Mouse (Mus musculus): ENCODE data around the gene 1700061G19Rik. TPM values are rescaled to one million over a fixed set of nuclear protein-coding genes. Genes with fewer than 3 reads are reported as not detected.
A peak's percentile ranks its signal among the peaks of the same experiment; 100 is the strongest.

1700061G19Rik gene
- total RNA-seq, 2 experiments from 2014 or later = 4.8 to 12.3 TPM

DNA sequence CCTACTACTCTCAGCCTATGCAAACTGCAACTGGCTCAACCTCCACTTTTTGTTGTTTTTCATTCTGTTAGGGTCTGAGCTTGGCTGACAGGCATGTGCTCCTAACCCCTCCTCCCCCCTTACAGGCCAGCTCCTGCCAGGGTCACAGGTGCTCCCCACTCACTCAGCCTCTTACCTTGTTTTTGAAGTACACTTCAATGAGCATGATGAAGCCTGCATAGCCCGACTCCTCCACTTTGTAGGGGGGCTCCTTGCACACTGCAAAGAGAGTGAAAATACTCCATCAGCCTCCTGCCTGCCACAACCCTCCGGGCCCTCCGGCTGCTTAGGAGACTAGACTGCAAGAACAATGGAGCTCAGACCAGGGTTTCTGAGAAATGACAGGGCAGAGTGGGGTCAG, 44.4 kb downstream of the 1700061G19Rik start:
- no peak for DNase-seq

DNA sequence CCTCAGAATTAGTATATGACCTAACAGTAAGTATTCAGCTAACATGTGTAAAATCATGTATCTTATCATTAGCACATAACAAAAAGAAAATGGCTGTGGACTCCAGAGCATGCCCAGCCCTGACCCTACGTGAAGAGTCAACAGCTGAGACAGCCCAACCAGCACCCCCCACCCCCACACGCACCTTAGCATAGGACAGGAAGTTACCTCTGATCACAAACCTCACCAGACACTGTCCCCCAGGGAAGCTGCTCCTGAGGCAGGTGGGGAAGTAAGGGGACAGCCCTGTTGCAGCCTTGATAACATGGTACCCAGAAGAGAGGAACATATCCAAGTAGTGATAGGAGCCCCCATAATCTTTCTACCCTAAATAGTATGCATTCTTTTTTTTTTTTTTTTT, 50.7 kb downstream of the 1700061G19Rik start:
- no peak for DNase-seq

DNA sequence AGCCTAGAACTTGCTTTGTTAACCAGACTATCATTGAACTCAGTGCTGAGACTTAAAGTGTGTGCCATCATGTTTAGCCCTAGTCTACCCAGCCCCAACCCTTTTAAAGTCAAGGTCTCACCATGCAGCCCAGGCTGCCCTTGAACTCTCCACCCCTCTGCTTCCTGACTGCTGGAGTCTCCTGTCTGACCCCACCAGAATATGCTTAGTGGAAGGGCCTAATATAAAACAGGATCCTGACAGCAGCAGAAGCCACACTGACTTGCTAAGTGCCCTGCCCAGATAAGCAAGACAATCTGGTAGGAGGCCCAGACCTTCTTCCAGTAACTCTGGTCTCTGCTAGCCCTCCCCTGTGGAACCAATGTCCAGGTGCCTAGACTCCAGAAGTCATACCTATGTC, 53.8 kb downstream of the 1700061G19Rik start:
- peak; percentile 22 to 33 for DNase-seq

DNA sequence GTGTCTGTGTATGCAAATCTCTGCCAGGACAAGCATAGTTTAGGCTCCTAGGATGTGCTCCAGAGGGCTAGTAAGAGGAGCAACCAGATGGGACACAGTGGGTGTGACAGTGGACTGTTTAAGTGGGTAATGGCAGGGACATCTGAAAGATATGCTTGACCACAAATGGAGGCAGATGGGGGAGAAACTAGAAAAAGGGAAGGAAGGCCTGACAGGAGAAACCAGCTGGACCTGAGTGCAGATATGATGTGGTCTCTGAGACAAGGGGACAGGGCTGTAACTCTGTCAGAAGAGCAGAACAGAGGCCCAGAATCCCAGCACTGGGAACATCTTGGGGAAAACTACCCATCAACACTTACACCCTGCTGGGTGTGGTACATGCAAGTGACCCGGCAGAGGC, 54.3 kb downstream of the 1700061G19Rik start:
- DNase-seq = no peak

DNA sequence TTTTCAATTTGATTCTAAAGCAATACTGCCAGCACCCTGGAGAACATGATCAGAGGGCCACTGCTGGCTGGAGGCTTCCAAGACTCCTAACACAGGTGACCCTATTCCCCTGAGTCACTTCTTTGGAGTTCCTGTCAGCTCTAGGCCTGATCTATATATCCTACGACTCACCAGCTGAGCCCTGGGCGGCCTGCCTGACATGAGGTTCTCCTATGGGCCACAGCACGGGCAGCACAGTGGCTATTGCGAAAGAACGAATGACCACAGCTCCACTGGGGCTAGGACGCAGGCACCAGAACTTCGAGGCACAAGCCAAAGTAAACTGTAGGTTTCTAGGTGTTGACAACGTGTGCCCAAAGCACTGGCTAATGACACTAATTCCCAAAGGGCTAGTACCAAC, 54.7 kb downstream of the 1700061G19Rik start:
- peak; percentile 36 to 52 for DNase-seq

DNA sequence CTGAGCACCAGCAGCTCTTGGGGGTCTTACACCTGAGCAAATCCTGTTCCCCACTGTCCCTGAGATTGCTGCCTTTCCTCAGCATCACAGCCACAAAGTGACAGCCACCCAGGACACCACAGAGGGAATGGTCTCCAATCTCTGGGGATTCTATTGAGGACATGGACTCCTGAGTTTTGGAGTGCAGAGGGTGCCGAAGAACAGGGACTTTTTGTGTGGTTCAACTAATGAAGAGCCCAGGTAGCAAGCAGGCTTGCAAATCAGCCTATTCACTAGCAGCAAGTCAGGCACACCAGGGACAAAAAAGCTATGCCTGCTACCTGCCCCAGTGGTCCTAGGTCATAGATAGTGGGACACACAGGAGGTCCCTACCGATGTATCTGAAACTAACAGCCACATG, 58.1 kb downstream of the 1700061G19Rik start:
- no peak for DNase-seq

DNA sequence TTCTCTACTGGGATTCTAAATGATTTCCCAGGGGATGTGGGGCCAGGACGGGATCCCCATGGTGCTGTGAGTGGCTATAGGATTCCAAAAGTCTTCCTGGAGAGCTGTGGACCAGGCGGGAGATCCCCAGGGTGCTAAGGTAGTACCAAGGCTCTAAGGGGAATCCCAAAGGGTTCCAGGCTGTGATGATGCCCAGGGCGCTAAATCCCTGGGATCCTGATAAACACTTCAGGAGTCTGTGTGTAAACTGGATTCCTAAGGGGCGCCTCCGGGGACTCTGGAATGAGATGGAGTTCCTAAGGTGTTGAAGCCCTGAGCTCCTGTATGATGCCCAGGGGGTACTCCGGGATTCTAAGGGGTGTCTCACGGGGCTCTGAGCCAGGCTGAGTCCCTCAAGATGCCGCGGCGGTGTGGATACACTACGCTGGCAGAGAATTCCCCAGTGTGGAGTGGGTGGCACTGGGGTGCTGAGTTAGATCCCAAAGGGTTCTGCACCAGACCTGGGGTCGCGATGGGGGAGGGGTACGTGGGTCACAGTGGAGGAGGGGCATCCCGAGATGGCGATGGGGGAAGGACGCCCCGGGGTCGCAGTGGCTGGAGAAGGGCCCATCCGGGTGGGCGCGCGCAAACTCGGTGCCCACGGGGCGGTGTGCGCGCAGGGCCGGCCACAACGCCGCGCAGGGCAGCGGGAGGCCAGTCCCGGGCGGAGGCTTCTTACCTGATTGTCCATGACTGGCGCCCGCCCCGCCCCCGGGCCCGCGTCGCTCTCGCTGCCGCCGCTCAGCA, 59.5 kb downstream of the 1700061G19Rik start:
- DNase-seq = no peak

DNA sequence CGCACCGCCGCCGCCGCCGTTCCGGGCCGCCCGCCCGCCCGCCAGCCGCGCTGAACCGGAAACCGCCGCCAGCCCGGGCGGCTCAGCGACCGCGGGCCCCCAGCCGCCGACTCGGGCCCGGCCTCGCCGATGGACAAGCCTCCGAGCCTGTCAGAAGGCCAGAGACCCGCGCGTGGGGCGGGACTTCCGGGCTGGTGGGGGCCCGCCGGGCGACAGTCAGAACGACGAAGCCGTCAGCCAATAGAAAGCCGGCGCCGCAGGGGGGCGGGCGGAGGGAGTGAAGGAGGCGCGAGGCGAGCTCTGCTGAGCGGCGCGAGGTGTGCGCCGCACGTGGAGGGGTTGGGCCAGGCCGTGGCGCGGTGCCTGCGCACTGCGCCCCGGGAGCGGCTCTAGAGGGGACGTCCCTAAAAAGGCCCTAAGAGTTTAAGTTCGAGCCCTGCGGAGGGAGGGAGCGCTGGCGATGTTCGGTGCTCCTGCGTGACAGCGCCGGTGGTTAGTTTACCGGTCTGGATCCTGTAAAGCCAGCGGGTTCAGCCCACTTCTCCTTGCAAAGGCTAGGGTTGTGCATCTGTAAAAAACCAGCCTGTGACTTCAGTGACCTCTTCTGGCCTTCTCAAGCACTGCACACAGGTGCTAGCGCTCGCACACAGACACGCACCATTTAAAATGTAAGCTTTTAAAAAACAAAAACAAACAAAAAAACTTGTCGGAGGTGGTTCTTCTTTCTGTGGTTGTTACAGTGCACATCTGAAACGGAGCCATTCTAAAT, 60.3 kb downstream of the 1700061G19Rik start, which contains the start of gene Mllt1:
Mllt1 (minus strand) TSS at position 53 of the 769 bp plus-strand sequence.
- DNase-seq = peak; percentile 100

- DNase-seq = no peak
Measured at GRCm38 (mm10) chr17:56936731-56937130, 61.5 kb downstream of the 1700061G19Rik start.

Other genes starting within 250 kb of the 1700061G19Rik start
- 100 to 1,000 TPM; 582 to 584 TPM for gene Lonp1, start 248.6 kb upstream of the 1700061G19Rik start, total RNA-seq (2021)
- 1 to 10 TPM; 1.5 to 2.4 TPM for gene Catsperd, start 247.3 kb upstream of the 1700061G19Rik start, total RNA-seq (2021)
- gene Ranbp3, start 202.2 kb upstream of the 1700061G19Rik start, total RNA-seq (2021) = 10 to 100 TPM; 67.8 to 74.1 TPM
- 100 to 1,000 TPM; 290 to 298 TPM for gene Ndufa11, start 157.7 kb upstream of the 1700061G19Rik start, total RNA-seq (2021)
- 10 to 100 TPM; 14.7 to 36.6 TPM for gene Vmac, start 157.5 kb upstream of the 1700061G19Rik start, total RNA-seq (2021)
- 1 to 10 TPM; 3.8 to 5.4 TPM for gene Nrtn, start 117.9 kb upstream of the 1700061G19Rik start, total RNA-seq (2021)
- 10 to 100 TPM; 31.5 to 32.5 TPM for gene Dus3l, start 110.7 kb upstream of the 1700061G19Rik start, total RNA-seq (2021)
- under 1 TPM; 0.26 to 0.60 TPM for gene Prr22, start 105.2 kb upstream of the 1700061G19Rik start, total RNA-seq (2021)
- 1 to 10 TPM; 4.4 to 5.3 TPM for gene Rfx2, start 44.5 kb upstream of the 1700061G19Rik start, total RNA-seq (2021)
- gene Acsbg2, start 1.0 kb upstream of the 1700061G19Rik start, total RNA-seq (2021) = under 1 TPM; 0.30 to 0.53 TPM
- 10 to 100 TPM; 32.6 to 35.6 TPM for gene Mllt1, start 59.9 kb downstream of the 1700061G19Rik start, total RNA-seq (2021)
- gene Acer1, start 106.6 kb downstream of the 1700061G19Rik start, total RNA-seq (2021) = under 1 TPM in 1 of 2 experiments, not detected in 1; 0.23 TPM
- gene Clpp, start 114.8 kb downstream of the 1700061G19Rik start, total RNA-seq (2021) = 100 to 1,000 TPM; 110 to 114 TPM
- 10 to 100 TPM; 50.3 to 83.8 TPM for gene Alkbh7, start 121.9 kb downstream of the 1700061G19Rik start, total RNA-seq (2021)
- 1 to 10 TPM in 1 of 2 experiments, under 1 TPM in 1; 0.76 to 2.7 TPM for gene Pspn, start 124.5 kb downstream of the 1700061G19Rik start, total RNA-seq (2021)
- 10 to 100 TPM; 44.3 to 65.3 TPM for gene Gtf2f1, start 135.8 kb downstream of the 1700061G19Rik start, total RNA-seq (2021)
- gene Gm17949, start 136.0 kb downstream of the 1700061G19Rik start, total RNA-seq (2021) = not detected
- 10 to 100 TPM; 97.1 to 97.2 TPM for gene Khsrp, start 156.0 kb downstream of the 1700061G19Rik start, total RNA-seq (2021)
- not detected for gene Slc25a41, start 166.2 kb downstream of the 1700061G19Rik start, total RNA-seq (2021)
- gene Crb3, start 183.6 kb downstream of the 1700061G19Rik start, total RNA-seq (2021) = under 1 TPM in 1 of 2 experiments, not detected in 1; 0.82 TPM
- 10 to 100 TPM; 76.6 to 80.3 TPM for gene Slc25a23, start 184.4 kb downstream of the 1700061G19Rik start, total RNA-seq (2021)
- 1 to 10 TPM; 1.3 to 2.8 TPM for gene Dennd1c, start 203.0 kb downstream of the 1700061G19Rik start, total RNA-seq (2021)
- gene Tubb4a, start 212.3 kb downstream of the 1700061G19Rik start, total RNA-seq (2021) = 1 to 10 TPM; 3.7 to 4.2 TPM
- gene Tnfsf9, start 229.8 kb downstream of the 1700061G19Rik start, total RNA-seq (2021) = under 1 TPM; 0.23 to 0.40 TPM